Mouse (Mus musculus): ENCODE results near the gene Nmur1.

GRCm38 (mm10) chr1:86347716-86348045 lies 78.3 kb downstream of the Nmur1 start:
- TF ChIP-seq CTCF (IDR thresholded peaks at IDR 0.05; ENCODE audit: control insufficient read depth, insufficient read depth, insufficient read length), result no peak
- no peak for TF ChIP-seq MAX (IDR thresholded peaks at IDR 0.05)
